12 mouse cellular contexts compared by ENCODE assay signal in genomic region chr8:102931342-102931835, GRCm38 (mm10).
A peak's percentile ranks its signal among the peaks of the same experiment; 100 is the strongest.
DNase-seq lines count a peak whose midpoint lies in the region; ATAC-seq and TF ChIP-seq lines count a peak whose summit lies in the region.
"Had no signal": no experiment of that assay in that cellular context is flagged by ENCODE, and none has a peak within 500 bp of the region (broad histone marks: within the 10 kb centered on the region; RNA-seq: fewer than 3 reads in every experiment).

No protein-coding gene starts in this region.

- no peaks in the 10 kb centered on the region for H3K9me3 ChIP-seq in forebrain, postnatal 0 days (ENCODE audit: low read length)
- H3K9me3 ChIP-seq in limb, embryonic 14.5 days (ENCODE audit: control insufficient read depth, low read length): no peaks in the 10 kb centered on the region

- H3K4me2 ChIP-seq in forebrain, postnatal 0 days (ENCODE audit: low read depth): no peak overlapping the region
- H3K4me2 ChIP-seq in limb, embryonic 14.5 days (replicated peaks; ENCODE audit: low read depth, low read length, severe bottlenecking): no peak overlapping the region
- H3K4me2 ChIP-seq: heart, embryonic 11.5 days had no signal

- H3K27ac ChIP-seq in forebrain, postnatal 0 days (ENCODE audit: low read depth, low read length): no peak overlapping the region
- H3K27ac ChIP-seq in limb, embryonic 14.5 days (replicated peaks; ENCODE audit: low read depth, low read length): peak overlapping the region; percentile 46; the same call in 1 of the 2 replicates
- H3K27ac ChIP-seq in layer of hippocampus, adult 2 months: no peak overlapping the region
- H3K27ac ChIP-seq: macrophage had no signal

- peak; percentile 45; the same call in 1 of the 2 replicates for ATAC-seq in forebrain, postnatal 0 days
- ATAC-seq in limb, embryonic 14.5 days (ENCODE audit: low FRiP score, low read depth): no peak; the same call in 1 of the 2 replicates
- ATAC-seq: liver, postnatal 0 days had no signal

- WGBS in forebrain, postnatal 0 days: 10% methylated on average over 3 of the region's 3 CpGs
- WGBS in limb, embryonic 14.5 days: 3% methylated on average over 3 of the region's 3 CpGs

- no peak for TF ChIP-seq CTCF in forebrain, postnatal 0 days (IDR thresholded peaks at IDR 0.05; ENCODE audit: low read depth)
- no peak for TF ChIP-seq CTCF in layer of hippocampus, adult 2 months (conservative IDR thresholded peaks at IDR 0.05)

- no peak overlapping the region for H3K4me3 ChIP-seq in forebrain, postnatal 0 days (ENCODE audit: low read depth, low read length)
- H3K4me3 ChIP-seq in limb, embryonic 14.5 days (replicated peaks; ENCODE audit: low read length): no peak overlapping the region
- no peak overlapping the region for H3K4me3 ChIP-seq in layer of hippocampus, adult 2 months

- H3K4me1 ChIP-seq in forebrain, postnatal 0 days (ENCODE audit: insufficient read depth): no peaks in the 10 kb centered on the region
- peaks cover 16% of the 10 kb centered on the region for H3K4me1 ChIP-seq in limb, embryonic 14.5 days (ENCODE audit: control insufficient read depth, insufficient read depth, low read length)

- DNase-seq in ES-CJ7 (ENCODE audit: low read depth, low spot score): peak; percentile 5
- DNase-seq in embryo, embryonic 11.5 days (ENCODE audit: low read depth, low spot score): peak; percentile 14
- peak; percentile 6 for DNase-seq in forebrain, postnatal 0 days
- peak; percentile 27 for DNase-seq in limb, embryonic 14.5 days (ENCODE audit: low spot score)
- DNase-seq in frontal cortex, postnatal 14 days (ENCODE audit: low spot score in 2 of 2): no peak
- DNase-seq in layer of hippocampus, adult 2 months (ENCODE audit: low spot score in 2 of 2): no peak
- DNase-seq in adipocyte (ENCODE audit: low spot score): no peak
- no peak for DNase-seq in c-Kit-positive CD71-positive TER-119-positive erythroid progenitor cells, embryonic 14.5 days (ENCODE audit: low spot score)
- DNase-seq: kidney, postnatal 14 days; liver, postnatal 0 days had no signal

- H3K9ac ChIP-seq in forebrain, postnatal 0 days: no peak overlapping the region
- H3K9ac ChIP-seq in limb, embryonic 14.5 days (ENCODE audit: low read depth, low read length, severe bottlenecking): no peak overlapping the region
- H3K9ac ChIP-seq: liver, postnatal 0 days had no signal

- no peaks in the 10 kb centered on the region for H3K36me3 ChIP-seq in forebrain, postnatal 0 days (ENCODE audit: insufficient read depth)
- H3K36me3 ChIP-seq in limb, embryonic 14.5 days (ENCODE audit: control insufficient read depth, insufficient read depth, low read length): no peaks in the 10 kb centered on the region

- TF ChIP-seq POLR2A in limb, embryonic 14.5 days (IDR thresholded peaks at IDR 0.05; ENCODE audit: borderline replicate concordance, extremely low read depth, insufficient read depth, insufficient read length): no peak

- no peaks in the 10 kb centered on the region for H3K27me3 ChIP-seq in forebrain, postnatal 0 days (ENCODE audit: insufficient read depth, low read length)
- no peaks in the 10 kb centered on the region for H3K27me3 ChIP-seq in limb, embryonic 14.5 days (ENCODE audit: control insufficient read depth, insufficient read depth, low read length)

Comparison
In these comparisons a context has a peak if more than half of its experiments do, and no peak if none do; other contexts are left out.
1. DNase-seq: peak in ES-CJ7 (single experiment), embryo, embryonic 11.5 days (single experiment), forebrain, postnatal 0 days (single experiment) and limb, embryonic 14.5 days (single experiment); none in frontal cortex, postnatal 14 days (0 of 2), layer of hippocampus, adult 2 months (0 of 2), adipocyte (single experiment) and c-Kit-positive CD71-positive TER-119-positive erythroid progenitor cells, embryonic 14.5 days (single experiment).